Mouse (Mus musculus) hindbrain, embryonic 15.5 days (tissue): ENCODE measurements around the gene Ywhah. TPM values are rescaled to one million over a fixed set of nuclear protein-coding genes. Genes with fewer than 3 reads are reported as not detected.
"Not testable (repeated sequence)": the region's sequence is repeated elsewhere in the genome, so short reads cannot be mapped to it uniquely, and the experiment has no call there.

Experiments used
- ATAC-seq: fragments of 200-750 bp; cut with Nextera tagmentation; 2 replicates; pipeline ENCODE4 v1.8.0; 2017; ENCODE audit warnings: low read depth, moderate number of reproducible peaks, moderate TSS enrichment; ENCODE audit not compliant: low FRiP score
- H3K27ac ChIP-seq: fragments of 300-500 bp; sonication (generic); replicated peaks from 2 replicates; pipeline ENCODE4 v1.5.1; 2015; ENCODE audit warnings: mild to moderate bottlenecking, inconsistent platforms
- H3K27me3 ChIP-seq: fragments of 300-500 bp; sonication (generic); 2 replicates; pipeline ENCODE4 v1.6.1; 2015; ENCODE audit warnings: control low read depth, inconsistent platforms
- H3K36me3 ChIP-seq: fragments of 300-500 bp; sonication (generic); 2 replicates; pipeline ENCODE4 v1.6.1; 2015; ENCODE audit warnings: control low read depth, inconsistent platforms
- H3K4me1 ChIP-seq: fragments of 300-500 bp; sonication (generic); replicated peaks from 2 replicates; pipeline ENCODE4 v1.6.1; 2015; ENCODE audit warnings: control low read depth, inconsistent platforms
- H3K4me2 ChIP-seq: fragments of 300-500 bp; sonication (generic); 2 replicates; pipeline ENCODE4 v1.6.1; 2015; ENCODE audit warnings: moderate library complexity, mild to moderate bottlenecking, inconsistent platforms
- H3K4me3 ChIP-seq: fragments of 300-500 bp; sonication (generic); 2 replicates; pipeline ENCODE4 v1.5.1; 2015; ENCODE audit warnings: mild to moderate bottlenecking, inconsistent platforms
- H3K9ac ChIP-seq: fragments of 300-500 bp; sonication (generic); 2 replicates; pipeline ENCODE4 v1.6.1; 2015; ENCODE audit warnings: inconsistent platforms
- H3K9me3 ChIP-seq: fragments of 300-500 bp; sonication (generic); 2 replicates; pipeline ENCODE4 v1.6.1; 2016; ENCODE audit warnings: control low read depth, inconsistent platforms
- WGBS: fragments of 180-500 bp; shearing (Covaris S2); methylation state at CpG from one replicate; pipeline ENCODE4 v1.1.7; 2015; 5-methylcytosine and 5-hydroxymethylcytosine counted together
- polyA plus RNA-seq: library from polyadenylated mRNA; unstranded; fragments of >200 nt; fragmentation: Nextera tagmentation; extraction: Ambion mirVana; gene quantifications from 2 replicates; pipeline ENCODE4 v1.2.1, GENCODE M21; 2015

Gene Ywhah
- polyA plus RNA-seq, 1 experiment from 2014 or later = 840 TPM

DNA sequence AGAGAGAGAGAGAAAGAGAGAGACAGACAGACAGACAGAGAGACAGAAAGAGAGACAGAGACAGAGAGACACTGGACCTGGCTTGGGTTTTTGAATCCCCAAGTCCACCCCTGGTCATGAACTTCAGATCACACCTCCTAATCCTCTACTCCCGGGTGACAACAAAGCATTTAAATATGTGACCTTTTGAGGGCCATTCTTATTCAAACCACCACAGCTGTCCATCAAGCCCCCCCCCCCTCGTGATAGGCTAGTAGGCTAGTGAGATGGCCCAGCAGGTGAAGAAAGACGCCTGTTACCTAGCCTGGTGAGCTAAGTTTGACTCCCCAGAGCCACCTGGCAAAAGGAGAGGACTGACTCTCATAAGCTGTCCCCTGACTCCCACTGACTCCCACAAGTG lies 16.3 kb downstream of the Ywhah start:
- Histone ChIP-seq H3K9ac (no peak overlapping the region), H3K4me1 (peaks cover 27% of the 10 kb centered on the region), H3K4me2 (no peak overlapping the region), H3K27ac (no peak overlapping the region), H3K4me3 (no peak overlapping the region), H3K9me3 (no peaks in the 10 kb centered on the region), H3K27me3 (no peaks in the 10 kb centered on the region), H3K36me3 (no peaks in the 10 kb centered on the region)
- ATAC-seq = no peak
- 42% methylated on average over 3 of the region's 3 CpGs for WGBS

DNA sequence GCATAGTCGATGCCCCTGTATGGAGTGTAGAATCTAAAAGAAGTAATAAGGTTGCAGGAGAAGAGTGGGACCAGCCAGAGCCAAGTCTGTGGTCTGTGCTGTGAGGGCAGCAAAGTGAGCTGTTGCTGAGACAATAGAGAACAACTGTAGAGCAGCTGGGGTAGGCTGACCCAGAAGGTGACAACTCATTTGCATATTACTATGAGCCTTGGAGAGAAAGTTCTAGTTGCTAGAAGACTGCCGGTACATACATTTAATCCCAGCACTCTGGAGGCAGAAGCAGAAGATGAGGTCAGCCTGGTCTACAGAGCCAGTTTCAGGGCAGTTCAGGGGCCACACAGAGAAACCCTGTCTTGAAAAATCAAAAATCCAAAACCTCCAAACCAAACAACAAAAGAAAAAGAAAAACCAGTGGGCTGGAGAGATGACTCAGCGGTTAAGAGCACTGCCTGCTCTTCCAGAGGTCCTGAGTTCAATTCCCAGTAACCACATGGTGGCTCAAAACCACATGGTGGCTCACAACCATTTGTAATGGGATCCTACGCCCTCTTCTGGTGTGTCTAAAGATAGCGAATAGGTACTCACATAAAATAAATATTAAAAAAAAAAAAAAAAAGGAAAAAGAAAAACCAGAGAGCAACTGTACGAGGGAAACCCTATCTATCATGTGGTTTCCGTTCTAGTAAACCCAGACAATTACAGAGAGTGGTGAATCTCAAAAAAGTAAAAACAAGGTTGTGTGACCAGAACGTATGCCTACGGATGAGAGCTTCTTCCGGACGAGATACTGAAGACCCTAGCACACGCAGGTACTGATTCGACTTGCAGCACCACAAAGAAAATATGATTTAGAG lies 20.3 kb downstream of the Ywhah start:
- Histone ChIP-seq H3K4me1 (peaks cover 3% of the 10 kb centered on the region), H3K4me3 (peak overlapping the region; percentile 13; the same call in 1 of the 2 replicates), H3K9ac (no peak overlapping the region), H3K27me3 (no peaks in the 10 kb centered on the region), H3K9me3 (no peaks in the 10 kb centered on the region), H3K4me2 (peak overlapping the region; percentile 52), H3K36me3 (no peaks in the 10 kb centered on the region), H3K27ac (no peak overlapping the region)
- no peak; the same call in 1 of the 2 replicates for ATAC-seq
- 45% methylated on average over 13 of the region's 13 CpGs for WGBS

DNA sequence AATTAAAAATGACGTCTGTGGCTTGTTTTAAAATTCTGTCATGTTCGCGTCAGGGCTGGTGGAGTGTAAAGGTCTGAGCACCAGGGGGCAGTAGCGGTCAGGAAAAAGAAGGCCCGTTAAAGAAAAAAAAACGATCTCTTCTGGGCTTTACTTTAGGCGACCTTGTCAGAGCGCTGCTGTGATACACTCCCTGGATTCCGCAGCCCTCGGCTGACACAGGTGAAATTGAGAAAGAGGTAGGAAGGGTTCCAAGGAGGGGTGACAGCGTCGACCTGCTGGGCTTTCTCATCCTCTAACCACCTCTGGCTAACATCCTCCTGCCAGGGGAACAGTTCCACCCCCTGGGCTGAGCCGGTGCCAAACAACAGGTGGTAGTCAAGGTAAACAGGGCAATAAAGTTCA lies 20.9 kb downstream of the Ywhah start:
- Histone ChIP-seq H3K27ac (no peak overlapping the region), H3K4me1 (peaks cover 3% of the 10 kb centered on the region), H3K9me3 (no peaks in the 10 kb centered on the region), H3K4me3 (peak overlapping the region; percentile 13), H3K36me3 (no peaks in the 10 kb centered on the region), H3K27me3 (no peaks in the 10 kb centered on the region), H3K4me2 (peak overlapping the region; percentile 52), H3K9ac (no peak overlapping the region)
- peak; percentile 74; the same call in 1 of the 2 replicates for ATAC-seq
- WGBS = 5% methylated on average over 13 of the region's 13 CpGs

DNA sequence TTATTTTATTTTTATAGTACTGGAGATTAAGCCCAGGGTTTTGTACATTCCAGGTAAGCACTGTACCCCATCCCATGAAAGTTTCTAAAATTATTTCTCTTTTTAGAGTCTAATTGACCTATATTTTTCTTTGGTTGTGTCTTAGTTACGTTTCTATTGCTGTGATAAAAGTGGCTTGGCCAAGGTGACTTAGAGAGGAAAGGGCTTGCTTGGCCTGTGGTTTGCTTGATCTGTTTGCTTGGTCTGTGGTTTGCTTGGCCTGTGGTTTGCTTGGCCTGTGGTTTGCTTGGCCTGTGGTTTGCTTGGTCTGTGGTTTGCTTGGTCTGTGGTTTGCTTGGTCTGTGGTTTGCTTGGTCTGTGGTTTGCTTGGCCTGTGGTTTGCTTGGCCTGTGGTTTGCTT lies 22.1 kb downstream of the Ywhah start:
- H3K4me1 ChIP-seq, H3K36me3 ChIP-seq, H3K9me3 ChIP-seq, H3K4me3 ChIP-seq, H3K4me2 ChIP-seq, H3K27me3 ChIP-seq, ATAC-seq, H3K27ac ChIP-seq, H3K9ac ChIP-seq: not testable (repeated sequence)
- 79% methylated on average over 1 of the region's 1 CpGs for WGBS

DNA sequence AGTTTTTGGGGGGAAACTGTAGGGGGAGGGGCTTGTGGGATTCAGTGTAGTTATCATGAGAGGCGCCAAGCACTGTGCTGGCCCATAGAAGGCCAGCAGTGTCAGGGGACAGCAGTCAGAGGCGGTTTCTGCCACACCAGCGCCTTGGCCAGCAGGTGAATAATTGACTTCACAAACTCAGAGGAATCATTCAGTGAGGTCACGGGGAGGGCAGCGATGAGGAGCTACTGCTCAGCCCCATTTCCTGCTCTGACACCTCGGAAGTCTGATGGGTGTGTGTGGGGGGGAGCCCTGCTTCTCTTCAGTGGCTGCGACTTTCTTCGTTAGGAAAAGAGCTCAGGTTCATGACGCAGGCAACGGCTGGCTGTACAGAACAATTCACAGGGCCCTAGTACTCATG lies 24.8 kb downstream of the Ywhah start:
- Histone ChIP-seq H3K36me3 (no peaks in the 10 kb centered on the region), H3K9me3 (no peaks in the 10 kb centered on the region), H3K4me3 (no peak overlapping the region), H3K27ac (no peak overlapping the region), H3K4me1 (peaks cover 3% of the 10 kb centered on the region), H3K27me3 (no peaks in the 10 kb centered on the region), H3K9ac (no peak overlapping the region), H3K4me2 (no peak overlapping the region)
- 59% methylated on average over 10 of the region's 10 CpGs for WGBS
- no peak for ATAC-seq

DNA sequence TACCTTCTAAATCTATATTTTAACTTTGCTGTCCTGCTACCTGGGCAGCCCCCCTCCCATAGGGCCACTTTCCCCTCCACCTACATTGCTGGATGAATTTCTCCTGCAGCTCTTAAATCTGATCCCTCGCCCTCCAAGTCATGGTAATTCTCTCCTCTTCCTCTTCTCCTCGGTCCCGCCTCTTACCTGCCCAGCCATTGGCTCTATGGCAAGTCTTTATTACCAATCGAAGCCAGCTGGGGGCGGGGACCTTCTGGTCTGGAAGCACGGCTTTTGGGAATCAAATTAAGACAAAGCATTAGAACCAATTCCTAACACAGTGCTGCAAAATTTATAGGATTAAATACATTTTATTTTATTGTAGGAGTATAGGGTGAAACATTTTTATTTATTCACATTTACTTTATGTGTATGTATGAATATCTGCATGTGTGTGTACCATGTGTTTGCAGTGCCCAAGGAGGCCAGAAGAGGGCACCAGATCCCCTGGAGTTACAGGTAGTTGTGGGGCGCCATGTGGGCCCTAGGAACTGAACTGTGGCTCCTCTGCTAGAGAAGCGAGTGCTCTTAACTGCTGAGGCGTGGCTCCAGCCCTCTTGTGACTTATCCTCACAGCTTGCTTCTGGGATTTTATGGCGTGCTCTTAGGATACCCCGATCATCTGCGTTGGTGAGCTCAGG lies 26.2 kb downstream of the Ywhah start:
- WGBS = 95% methylated on average over 12 of the region's 12 CpGs
- H3K9me3 ChIP-seq = no peaks in the 10 kb centered on the region
- H3K4me3 ChIP-seq = no peak overlapping the region
- no peak overlapping the region for H3K27ac ChIP-seq
- H3K9ac ChIP-seq = no peak overlapping the region
- no peak overlapping the region for H3K4me2 ChIP-seq
- ATAC-seq = no peak
- no peaks in the 10 kb centered on the region for H3K36me3 ChIP-seq
- H3K27me3 ChIP-seq = no peaks in the 10 kb centered on the region
- peaks cover under 1% of the 10 kb centered on the region; the same call in 1 of the 2 replicates for H3K4me1 ChIP-seq

DNA sequence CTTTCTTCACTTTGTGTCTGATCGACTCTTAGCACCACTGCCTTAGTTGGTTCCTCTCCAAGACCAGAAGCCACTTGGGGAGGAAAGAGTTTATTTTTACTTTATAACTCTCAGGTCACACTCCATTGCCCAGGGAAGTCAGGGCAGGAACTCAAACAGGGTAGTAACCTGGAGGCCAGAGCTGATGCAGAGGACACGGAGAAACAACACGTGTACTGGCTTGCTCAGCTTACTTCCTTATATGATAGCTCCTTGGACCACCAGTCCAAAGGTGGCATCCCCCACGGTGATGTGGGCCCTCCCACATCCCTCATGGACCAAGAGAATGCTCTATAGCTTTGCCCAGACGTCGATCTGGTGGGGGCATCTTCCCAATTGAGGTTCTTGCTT lies 26.7 kb downstream of the Ywhah start:
- 93% methylated on average over 6 of the region's 6 CpGs for WGBS
- Histone ChIP-seq H3K9me3 (no peaks in the 10 kb centered on the region), H3K4me2 (no peak overlapping the region), H3K4me1 (no peaks in the 10 kb centered on the region), H3K9ac (no peak overlapping the region), H3K27ac (no peak overlapping the region), H3K27me3 (no peaks in the 10 kb centered on the region), H3K4me3 (no peak overlapping the region), H3K36me3 (no peaks in the 10 kb centered on the region)
- ATAC-seq = no peak

DNA sequence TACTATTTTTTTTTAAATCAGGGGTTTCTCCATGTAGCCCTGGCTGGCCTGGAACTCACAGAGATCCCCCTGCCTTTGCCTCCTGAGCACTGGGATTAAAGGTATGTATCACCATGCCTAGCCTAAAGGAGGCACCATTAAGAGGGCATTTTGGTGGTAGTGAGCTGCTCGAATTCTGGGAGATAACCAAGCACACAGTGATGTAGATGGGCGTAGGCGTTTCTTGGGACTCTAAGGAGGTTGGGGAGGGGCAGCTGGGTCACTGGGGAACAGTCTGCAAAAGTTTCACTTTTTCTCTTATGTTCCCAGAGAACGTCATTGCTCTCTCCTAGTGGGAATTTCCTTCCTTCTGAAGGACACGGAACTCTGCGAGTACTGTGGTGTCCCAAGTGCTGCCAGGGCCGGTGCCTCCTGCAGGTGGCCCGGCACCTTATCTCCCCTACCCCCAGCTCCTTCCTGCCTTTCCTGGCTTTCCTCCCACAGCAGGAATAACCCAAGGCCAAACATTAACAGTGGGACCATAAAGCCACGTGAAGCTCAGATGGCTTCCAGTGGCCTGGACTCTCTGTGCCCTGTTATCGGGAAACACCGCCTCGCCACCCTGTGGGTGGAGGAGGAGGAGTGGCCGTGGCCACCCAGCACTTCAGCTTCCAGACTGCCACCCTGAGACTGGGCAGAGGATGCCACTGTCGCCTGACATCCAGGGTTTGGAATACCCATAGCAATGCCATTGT lies 34.4 kb downstream of the Ywhah start:
- 80% methylated on average over 14 of the region's 14 CpGs for WGBS
- no peak overlapping the region for H3K9ac ChIP-seq
- H3K27me3 ChIP-seq = no peaks in the 10 kb centered on the region
- ATAC-seq = no peak
- no peaks in the 10 kb centered on the region for H3K4me1 ChIP-seq
- H3K4me3 ChIP-seq = no peak overlapping the region
- H3K36me3 ChIP-seq = no peaks in the 10 kb centered on the region
- no peaks in the 10 kb centered on the region for H3K9me3 ChIP-seq
- H3K4me2 ChIP-seq = no peak overlapping the region
- no peak overlapping the region for H3K27ac ChIP-seq

DNA sequence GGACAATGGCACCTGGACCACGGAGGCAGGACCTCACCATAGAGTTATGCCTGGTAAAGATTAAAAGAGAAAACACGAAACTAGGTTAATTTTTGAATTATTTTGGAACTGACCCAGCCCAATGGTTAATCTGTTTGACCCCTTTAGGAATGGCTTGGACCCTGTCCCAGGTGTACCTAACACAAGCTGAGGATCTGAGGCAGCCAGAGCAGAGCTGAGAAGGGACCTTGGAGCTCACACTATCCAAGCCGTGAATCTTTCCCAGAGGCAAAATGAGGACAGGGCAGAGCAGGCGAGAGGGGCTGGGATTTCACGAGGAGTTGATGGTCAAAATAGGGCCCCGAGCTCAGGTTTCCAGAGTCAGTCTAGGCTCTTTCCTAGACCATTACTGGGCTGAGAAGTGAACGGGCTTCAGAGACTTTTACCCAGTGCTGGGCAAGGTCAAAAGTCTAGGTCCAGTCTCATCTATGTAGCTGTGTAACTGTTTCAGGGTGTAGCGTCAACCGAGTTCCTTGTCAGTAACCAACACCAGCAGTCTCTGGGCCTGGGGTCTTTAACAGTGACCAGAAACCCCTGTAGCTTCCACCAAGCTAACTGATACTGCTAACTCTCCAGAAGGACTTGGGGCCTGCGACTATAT lies 37.6 kb downstream of the Ywhah start:
- no peaks in the 10 kb centered on the region for H3K4me1 ChIP-seq
- H3K27me3 ChIP-seq = no peaks in the 10 kb centered on the region
- H3K4me2 ChIP-seq = no peak overlapping the region
- no peak overlapping the region for H3K4me3 ChIP-seq
- no peak overlapping the region for H3K27ac ChIP-seq
- no peaks in the 10 kb centered on the region for H3K9me3 ChIP-seq
- no peak for ATAC-seq
- 92% methylated on average over 10 of the region's 10 CpGs for WGBS
- H3K36me3 ChIP-seq = no peaks in the 10 kb centered on the region
- H3K9ac ChIP-seq = no peak overlapping the region

DNA sequence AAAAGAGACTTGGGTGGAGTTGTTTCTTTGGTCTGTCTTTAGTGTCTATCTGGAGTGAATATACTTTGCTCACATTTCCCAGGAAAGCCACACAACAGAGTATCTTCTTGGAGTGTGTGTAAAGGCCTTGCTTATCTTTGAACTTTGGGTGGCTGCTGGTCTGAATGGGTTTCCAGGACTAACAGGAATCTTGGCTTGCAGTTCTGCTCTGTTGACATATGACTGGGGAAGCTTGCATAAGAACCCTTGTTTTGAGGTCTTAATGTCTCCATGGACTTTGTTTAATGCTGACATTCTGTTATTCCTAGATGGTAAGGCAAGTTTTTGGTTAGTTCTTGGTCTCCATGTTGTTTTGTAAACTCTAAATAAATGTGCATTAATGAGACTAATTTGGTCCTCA lies 51.5 kb downstream of the Ywhah start:
- ATAC-seq = no peak
- Histone ChIP-seq H3K4me1 (no peaks in the 10 kb centered on the region), H3K4me3 (no peak overlapping the region), H3K9me3 (no peaks in the 10 kb centered on the region), H3K27ac (no peak overlapping the region), H3K9ac (no peak overlapping the region), H3K4me2 (no peak overlapping the region), H3K27me3 (no peaks in the 10 kb centered on the region), H3K36me3 (no peaks in the 10 kb centered on the region)

DNA sequence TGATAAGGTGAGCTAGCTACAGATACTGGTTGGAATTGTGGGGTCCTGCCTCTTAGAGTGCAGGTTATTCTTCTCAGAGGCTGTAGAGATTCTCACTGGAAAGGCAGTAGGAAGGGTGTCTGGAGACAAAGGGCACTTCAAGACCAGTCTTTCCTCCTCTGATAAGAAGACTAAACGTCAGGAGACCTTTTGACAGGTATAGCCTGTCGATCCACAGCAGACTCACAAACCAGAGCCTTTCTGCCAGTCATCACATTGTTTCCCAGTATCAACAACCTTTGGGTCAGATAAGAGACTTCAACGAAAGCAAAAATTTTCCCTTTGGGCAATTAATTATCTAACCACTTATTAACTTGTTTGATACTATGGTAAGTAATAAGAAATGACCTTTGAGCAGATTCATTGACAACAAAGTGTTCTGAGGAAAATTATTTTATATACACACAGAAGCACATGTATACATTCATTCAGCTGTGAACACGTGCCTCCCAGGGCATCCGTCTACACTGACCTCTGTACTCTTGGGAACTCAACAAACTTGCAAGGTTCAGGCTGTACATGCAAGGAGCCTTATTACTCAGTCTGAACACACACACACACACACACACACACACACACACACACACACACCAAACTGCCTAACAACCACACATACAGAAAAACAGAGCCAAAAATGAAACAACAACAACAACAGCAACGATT lies 58.0 kb downstream of the Ywhah start:
- Histone ChIP-seq H3K27me3 (no peaks in the 10 kb centered on the region), H3K27ac (no peak overlapping the region), H3K4me2 (no peak overlapping the region), H3K4me3 (no peak overlapping the region), H3K9me3 (no peaks in the 10 kb centered on the region), H3K4me1 (no peaks in the 10 kb centered on the region), H3K36me3 (no peaks in the 10 kb centered on the region), H3K9ac (no peak overlapping the region)
- ATAC-seq = no peak
- 89% methylated on average over 6 of the region's 6 CpGs for WGBS
